Mouse (Mus musculus) embryonic facial prominence, embryonic 14.5 days (tissue): ENCODE measurements around the gene Psme1. TPM values are rescaled to one million over a fixed set of nuclear protein-coding genes. Genes with fewer than 3 reads are reported as not detected.

ENCODE experiments used
- ATAC-seq: fragments of 200-750 bp; cut with Nextera tagmentation; 2 replicates; pipeline ENCODE4 v1.8.0; 2017; ENCODE audit warnings: low read depth, moderate number of reproducible peaks, moderate TSS enrichment
- DNase-seq: peaks from one replicate; pipeline ENCODE4 v3.0.0-alpha.2; 2015; ENCODE audit warnings: low spot score
- H3K27ac ChIP-seq: fragments of 300-500 bp; sonication (generic); replicated peaks from 2 replicates; pipeline ENCODE4 v1.5.1; 2014; ENCODE audit warnings: low read depth, mild to moderate bottlenecking, low read length, moderate library complexity
- H3K27me3 ChIP-seq: fragments of 300-500 bp; sonication (generic); replicated peaks from 2 replicates; pipeline ENCODE4 v1.6.1; 2014; ENCODE audit warnings: low read length; ENCODE audit not compliant: control insufficient read depth, insufficient read depth
- H3K36me3 ChIP-seq: fragments of 300-500 bp; sonication (generic); 2 replicates; pipeline ENCODE4 v1.6.1; 2014; ENCODE audit warnings: low read length, mixed read lengths; ENCODE audit not compliant: control insufficient read depth, insufficient read depth
- H3K4me1 ChIP-seq: fragments of 300-500 bp; sonication (generic); 2 replicates; pipeline ENCODE4 v1.6.1; 2014; ENCODE audit warnings: antibody characterized with exemption, low read length; ENCODE audit not compliant: control insufficient read depth, insufficient read depth
- H3K4me2 ChIP-seq: fragments of 300-500 bp; sonication (generic); 2 replicates; pipeline ENCODE4 v1.6.1; 2014; ENCODE audit warnings: low read depth, mild to moderate bottlenecking, low read length, moderate library complexity, mixed read lengths
- H3K4me3 ChIP-seq: fragments of 300-500 bp; sonication (generic); 2 replicates; pipeline ENCODE4 v1.5.1; 2014; ENCODE audit warnings: low read depth, mild to moderate bottlenecking, low read length
- H3K9ac ChIP-seq: fragments of 300-500 bp; sonication (generic); 2 replicates; pipeline ENCODE4 v1.6.1; 2014; ENCODE audit warnings: low read depth, mild to moderate bottlenecking, low read length, moderate library complexity, mixed read lengths
- H3K9me3 ChIP-seq: fragments of 300-500 bp; sonication (generic); 2 replicates; pipeline ENCODE4 v1.6.1; 2016; ENCODE audit warnings: low read length; ENCODE audit not compliant: control insufficient read depth
- WGBS: fragments of 180-500 bp; shearing (Covaris S2); extraction: QIAGEN DNeasy Blood & Tissue Kit; methylation state at CpG from one replicate; pipeline ENCODE4 v1.1.7; 2014; 5-methylcytosine and 5-hydroxymethylcytosine counted together
- polyA plus RNA-seq: library from polyadenylated mRNA; unstranded; fragments of >200 nt; fragmentation: Nextera tagmentation; extraction: Ambion mirVana; gene quantifications from 2 replicates; pipeline ENCODE4 v1.2.1, GENCODE M21; 2014

Psme1 gene
- polyA plus RNA-seq, 1 experiment from 2014 or later, result 123 TPM

GRCm38 (mm10) chr14:55616844-55617243 lies 38.9 kb downstream of the Psme1 start:
- Histone ChIP-seq H3K9ac (no peak overlapping the region), H3K4me2 (no peak overlapping the region), H3K27me3 (no peaks in the 10 kb centered on the region), H3K27ac (no peak overlapping the region), H3K9me3 (no peaks in the 10 kb centered on the region), H3K36me3 (no peaks in the 10 kb centered on the region), H3K4me3 (no peak overlapping the region), H3K4me1 (peaks cover 4% of the 10 kb centered on the region; the same call in 1 of the 2 replicates)
- ATAC-seq (no peak), DNase-seq (no peak)
- WGBS, result 92% methylated on average over 2 of the region's 2 CpGs

DNA sequence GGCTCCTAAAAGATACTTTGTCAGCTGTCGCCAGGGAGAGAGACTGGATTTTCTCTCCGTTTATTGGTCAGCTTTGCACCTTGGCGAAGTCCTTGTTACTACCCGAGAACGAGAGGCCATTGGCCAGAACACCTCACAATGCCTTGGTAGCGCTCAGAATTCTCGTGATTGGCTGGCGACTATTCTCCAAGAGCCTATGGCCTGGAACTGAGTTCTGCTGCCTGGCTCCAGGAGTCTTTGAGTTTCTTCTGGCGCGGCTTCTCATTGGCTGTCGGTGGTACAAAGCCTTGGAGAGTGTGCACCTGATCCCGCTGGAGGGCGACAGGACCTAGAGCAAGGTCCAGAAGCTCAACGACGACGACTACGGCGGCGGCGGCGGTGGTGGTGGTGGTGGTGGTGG lies 39.9 kb downstream of the Psme1 start, which contains the start of gene Rec8:
Rec8 (plus strand) TSS at position 216 of the 400 bp plus-strand sequence.
- Histone ChIP-seq H3K4me2 (peak within 1 kb of the TSS; percentile 32), H3K27ac (no peak within 1 kb of the TSS), H3K27me3 (no peaks in the 10 kb centered on the region), H3K9ac (peak within 1 kb of the TSS; percentile 34), H3K4me3 (no peak within 1 kb of the TSS; the same call in 1 of the 2 replicates), H3K4me1 (peaks cover 4% of the 10 kb centered on the region; the same call in 1 of the 2 replicates), H3K9me3 (no peaks in the 10 kb centered on the region), H3K36me3 (no peaks in the 10 kb centered on the region)
- WGBS, result 29% methylated on average over 18 of the region's 21 CpGs
- peak; percentile 69 for DNase-seq
- ATAC-seq, result peak; percentile 84

DNA sequence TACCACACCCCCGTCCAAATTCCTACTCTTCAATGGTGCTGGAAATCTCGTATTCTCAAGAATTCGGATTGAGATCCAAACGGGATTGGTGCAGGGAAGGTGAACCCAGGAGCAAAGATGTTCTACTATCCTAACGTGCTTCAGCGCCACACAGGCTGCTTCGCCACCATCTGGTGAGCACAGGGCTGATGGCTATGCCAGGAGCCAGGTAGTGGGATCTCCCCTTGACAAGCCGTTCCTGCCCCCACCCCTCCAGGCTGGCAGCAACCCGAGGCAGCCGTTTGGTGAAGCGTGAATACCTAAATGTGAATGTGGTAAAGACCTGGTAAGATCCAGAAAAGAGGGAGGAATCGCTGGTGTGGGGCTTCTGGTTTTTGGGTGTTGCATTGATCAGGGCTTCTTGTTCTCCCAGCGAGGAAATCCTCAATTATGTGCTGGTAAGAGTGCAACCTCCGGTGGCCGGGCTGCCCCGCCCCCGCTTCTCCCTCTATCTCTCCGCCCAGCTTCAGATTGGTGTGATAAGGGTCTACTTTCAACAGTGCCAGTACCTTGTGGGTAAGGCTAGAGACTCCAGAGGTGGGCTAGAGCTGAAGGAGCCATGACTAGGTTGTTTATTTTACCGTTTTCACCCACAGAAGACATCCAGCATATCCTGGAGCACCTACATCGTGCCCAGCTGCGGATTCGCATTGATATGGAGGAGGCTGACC lies 40.7 kb downstream of the Psme1 start:
- ATAC-seq (no peak), DNase-seq (no peak)
- H3K9me3 ChIP-seq, result no peaks in the 10 kb centered on the region
- peaks cover 4% of the 10 kb centered on the region; the same call in 1 of the 2 replicates for H3K4me1 ChIP-seq
- peak overlapping the region; percentile 32 for H3K4me2 ChIP-seq
- H3K4me3 ChIP-seq, result no peak overlapping the region; the same call in 1 of the 2 replicates
- peak overlapping the region; percentile 34 for H3K9ac ChIP-seq
- WGBS, result 38% methylated on average over 22 of the region's 22 CpGs
- no peak overlapping the region for H3K27ac ChIP-seq
- H3K36me3 ChIP-seq, result peaks cover 3% of the 10 kb centered on the region; the same call in 1 of the 2 replicates
- no peaks in the 10 kb centered on the region for H3K27me3 ChIP-seq

DNA sequence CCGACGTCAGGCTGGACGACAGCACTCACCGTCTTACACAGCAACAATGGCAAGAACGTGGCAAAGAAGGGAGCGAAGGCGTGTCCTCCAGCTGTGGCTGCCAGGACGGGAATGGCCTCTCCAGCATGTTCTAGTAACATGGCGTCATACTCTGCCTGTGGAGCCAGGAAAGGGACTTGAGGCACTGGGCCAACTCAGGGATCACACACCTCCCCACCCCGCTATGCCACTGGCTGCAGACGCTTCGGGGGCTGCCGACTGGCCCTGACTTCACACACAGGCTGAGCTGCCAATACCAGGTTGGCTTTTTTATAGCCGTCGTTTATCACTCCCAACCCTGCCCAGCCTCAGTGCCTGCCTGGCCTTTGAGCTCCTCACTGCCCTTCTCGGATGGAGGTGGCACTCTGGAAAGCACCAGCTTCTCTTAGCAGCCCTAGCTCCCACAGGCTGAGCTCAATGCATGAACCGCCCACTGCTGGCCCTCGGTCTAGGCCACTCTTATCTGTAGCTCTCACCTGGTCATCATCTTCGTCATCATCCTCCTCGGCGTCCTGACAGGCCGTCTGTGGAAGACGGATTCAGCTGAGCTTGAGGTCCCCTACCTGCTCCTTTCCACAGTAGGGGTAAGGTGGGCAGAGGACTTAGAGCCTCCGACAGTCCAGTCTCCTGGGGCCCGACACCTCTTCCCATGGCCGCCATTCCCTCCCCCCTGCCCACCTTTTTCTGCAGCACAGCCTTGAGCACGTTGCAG lies 50.3 kb downstream of the Psme1 start:
- WGBS, result 96% methylated on average over 25 of the region's 27 CpGs
- H3K4me3 ChIP-seq, result no peak overlapping the region

DNA sequence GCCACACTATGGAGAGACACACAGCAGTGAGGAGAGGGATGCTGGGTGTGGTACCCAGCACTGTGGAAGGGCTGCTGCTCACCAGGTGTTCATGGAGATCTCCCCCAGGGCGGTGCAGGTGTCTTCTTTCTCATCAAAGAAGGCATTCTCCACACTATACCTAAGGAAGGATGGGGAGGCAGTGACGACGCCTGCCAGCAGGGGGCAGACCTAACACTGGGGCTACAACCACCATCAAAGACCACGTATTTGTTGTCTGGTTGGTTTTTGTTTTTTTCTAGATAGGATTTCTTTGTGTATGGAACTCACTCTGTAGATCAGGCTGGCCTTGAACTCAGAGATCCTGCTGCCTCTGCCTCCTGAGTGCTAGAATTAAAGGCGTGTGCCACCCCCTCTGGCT lies 51.4 kb downstream of the Psme1 start:
- Histone ChIP-seq H3K4me3 (no peak overlapping the region), H3K36me3 (peaks cover 96% of the 10 kb centered on the region), H3K27me3 (no peaks in the 10 kb centered on the region), H3K9me3 (no peaks in the 10 kb centered on the region), H3K27ac (no peak overlapping the region), H3K4me2 (no peak overlapping the region), H3K9ac (no peak overlapping the region), H3K4me1 (no peaks in the 10 kb centered on the region; the same call in 1 of the 2 replicates)
- DNase-seq (no peak), ATAC-seq (no peak)
- 44% methylated on average over 5 of the region's 5 CpGs for WGBS

More for the DNA sequence above, 50.3 kb downstream of the Psme1 start:
- Histone ChIP-seq H3K9me3 (no peaks in the 10 kb centered on the region), H3K4me2 (no peak overlapping the region), H3K4me1 (no peaks in the 10 kb centered on the region), H3K36me3 (peaks cover 99% of the 10 kb centered on the region), H3K9ac (no peak overlapping the region), H3K27me3 (no peaks in the 10 kb centered on the region), H3K27ac (no peak overlapping the region)
- no peak for DNase-seq
- no peak; the same call in 1 of the 2 replicates for ATAC-seq

Other genes with a start within 250 kb of the Psme1 start
- gene Dhrs4, start 99.4 kb upstream of the Psme1 start, polyA plus RNA-seq, result 46.9 and 47.4 TPM in 2 replicates
- 3.4 and 3.9 TPM in 2 replicates for gene Carmil3, start 87.5 kb upstream of the Psme1 start, polyA plus RNA-seq
- gene Cpne6, start 67.7 kb upstream of the Psme1 start, polyA plus RNA-seq, result 3.7 and 5.2 TPM in 2 replicates
- not detected in 2 replicates for gene Nrl, start 53.1 kb upstream of the Psme1 start, polyA plus RNA-seq
- 28.1 and 32.7 TPM in 2 replicates for gene Pck2, start 37.9 kb upstream of the Psme1 start, polyA plus RNA-seq
- 55.1 and 57.7 TPM in 2 replicates for gene Dcaf11, start 18.1 kb upstream of the Psme1 start, polyA plus RNA-seq
- 1.1 and 1.2 TPM in 2 replicates for gene A730061H03Rik, start 17.7 kb upstream of the Psme1 start, polyA plus RNA-seq
- 36.5 and 46.9 TPM in 2 replicates for gene Fitm1, start 2.5 kb upstream of the Psme1 start, polyA plus RNA-seq
- gene Emc9, start 7.2 kb downstream of the Psme1 start, polyA plus RNA-seq, result 9.9 and 12.6 TPM in 2 replicates
- 249 TPM in 2 replicates for gene Psme2, start 13.0 kb downstream of the Psme1 start, polyA plus RNA-seq
- 11.7 and 13.7 TPM in 2 replicates for gene Rnf31, start 13.6 kb downstream of the Psme1 start, polyA plus RNA-seq
- 10.8 and 12.1 TPM in 2 replicates for gene Irf9, start 25.4 kb downstream of the Psme1 start, polyA plus RNA-seq
- 2.0 and 2.3 TPM in 2 replicates for gene Rec8, start 39.9 kb downstream of the Psme1 start, polyA plus RNA-seq
- 127 and 134 TPM in 2 replicates for gene Ipo4, start 57.8 kb downstream of the Psme1 start, polyA plus RNA-seq
- gene Gm49378, start 59.8 kb downstream of the Psme1 start, polyA plus RNA-seq, result 0.79 and 2.8 TPM in 2 replicates
- 106 and 108 TPM in 2 replicates for gene Tm9sf1, start 65.7 kb downstream of the Psme1 start, polyA plus RNA-seq
- gene Tssk4, start 72.1 kb downstream of the Psme1 start, polyA plus RNA-seq, result 0.97 and 1.0 TPM in 2 replicates
- 42.6 and 48.3 TPM in 2 replicates for gene Mdp1, start 82.4 kb downstream of the Psme1 start, polyA plus RNA-seq
- 49.6 and 54.8 TPM in 2 replicates for gene Gmpr2, start 93.8 kb downstream of the Psme1 start, polyA plus RNA-seq
- 524 and 534 TPM in 2 replicates for gene Nedd8, start 94.0 kb downstream of the Psme1 start, polyA plus RNA-seq
- 32.2 and 36.2 TPM in 2 replicates for gene Tinf2, start 103.7 kb downstream of the Psme1 start, polyA plus RNA-seq
- 7.1 and 8.0 TPM in 2 replicates for gene Tgm1, start 135.8 kb downstream of the Psme1 start, polyA plus RNA-seq
- 20.7 and 20.9 TPM in 2 replicates for gene Rabggta, start 144.1 kb downstream of the Psme1 start, polyA plus RNA-seq
- 76.5 and 83.8 TPM in 2 replicates for gene Dhrs1, start 167.6 kb downstream of the Psme1 start, polyA plus RNA-seq
- 32.6 and 36.9 TPM in 2 replicates for gene Nop9, start 167.6 kb downstream of the Psme1 start, polyA plus RNA-seq
- 0.33 and 0.59 TPM in 2 replicates for gene Cideb, start 180.3 kb downstream of the Psme1 start, polyA plus RNA-seq
- gene Ltb4r2, start 183.3 kb downstream of the Psme1 start, polyA plus RNA-seq, result 0.47 and 0.51 TPM in 2 replicates
- 0.24 and 0.56 TPM in 2 replicates for gene Ltb4r1, start 187.8 kb downstream of the Psme1 start, polyA plus RNA-seq
- 13.4 and 16.2 TPM in 2 replicates for gene Adcy4, start 206.0 kb downstream of the Psme1 start, polyA plus RNA-seq
- gene Ripk3, start 210.7 kb downstream of the Psme1 start, polyA plus RNA-seq, result 32.0 and 35.3 TPM in 2 replicates
- 56.5 and 74.7 TPM in 2 replicates for gene Nfatc4, start 245.0 kb downstream of the Psme1 start, polyA plus RNA-seq